Mouse (Mus musculus): ENCODE measurements at regions not wholly inside any gene's neighbourhood (a gene's known extent, or its start where the extent isn't known, plus 50 kb on each side); places are given as distances from the start of the nearest gene placed in this dataset.

DNA sequence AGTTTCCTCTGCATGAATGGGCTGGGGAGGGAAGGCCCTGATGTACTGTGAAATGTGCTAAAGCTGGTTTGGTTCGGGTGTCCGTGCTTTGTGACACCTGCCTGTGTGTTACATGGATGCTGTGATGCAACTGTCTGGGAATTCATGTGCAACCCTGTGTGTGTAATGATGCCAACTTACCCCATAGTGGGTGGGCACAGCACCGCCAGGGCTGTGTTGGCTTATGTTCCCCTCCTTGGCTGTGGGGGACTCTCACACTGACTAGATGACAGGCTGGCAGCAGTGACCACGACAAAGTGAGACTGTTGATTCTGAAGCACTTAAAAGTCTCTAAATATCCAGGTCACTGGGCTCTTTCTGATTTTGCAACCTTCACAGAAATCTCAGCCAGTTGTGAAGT is 212.2 kb downstream of the En1 start:
- TF ChIP-seq USF1 (IDR thresholded peaks at IDR 0.05; ENCODE audit: low read depth) (no peak), CTCF (IDR thresholded peaks at IDR 0.05; ENCODE audit: control insufficient read depth, insufficient read depth, insufficient read length) (no peak), MAX (IDR thresholded peaks at IDR 0.05) (no peak), MYOD1 (IDR thresholded peaks at IDR 0.05; ENCODE audit: control insufficient read depth, insufficient read length, low read depth) (no peak), CEBPB (IDR thresholded peaks at IDR 0.05; ENCODE audit: low read depth) (no peak)
